Mouse (Mus musculus): Measurements from ENCODE around the gene Mfsd11. TPM values are rescaled to one million over a fixed set of nuclear protein-coding genes. Genes with fewer than 3 reads are reported as not detected.

Gene Mfsd11
- polyA plus RNA-seq, 1 experiment from 2014 or later = 35.7 TPM

GRCm38 (mm10) chr11:116913573-116913972 is 61.3 kb downstream of the Mfsd11 start:
- H3K27ac ChIP-seq (replicated peaks; ENCODE audit: low read depth, low read length) = no peak overlapping the region
- peaks cover 19% of the 10 kb centered on the region for H3K27me3 ChIP-seq (ENCODE audit: control insufficient read depth, insufficient read depth, low read length)
- no peaks in the 10 kb centered on the region for H3K9me3 ChIP-seq (replicated peaks; ENCODE audit: control insufficient read depth, low read length)
- 85% methylated on average over 16 of the region's 16 CpGs for WGBS
- no peaks in the 10 kb centered on the region for H3K36me3 ChIP-seq (replicated peaks; ENCODE audit: control insufficient read depth, insufficient read depth, low read depth, low read length)
- DNase-seq (ENCODE audit: low spot score) (no peak), ATAC-seq (replicated peaks; ENCODE audit: insufficient number of reproducible peaks, low FRiP score, low TSS enrichment, low read depth) (no peak)
- H3K4me3 ChIP-seq (ENCODE audit: low read depth, low read length) = no peak overlapping the region
- H3K9ac ChIP-seq (replicated peaks; ENCODE audit: low read length) = no peak overlapping the region
- no peaks in the 10 kb centered on the region for H3K4me1 ChIP-seq (ENCODE audit: control insufficient read depth, insufficient read depth, low read length)
- H3K4me2 ChIP-seq (ENCODE audit: low read depth, low read length) = no peak overlapping the region

GRCm38 (mm10) chr11:116914267-116914885 is 62.1 kb downstream of the Mfsd11 start:
- Histone ChIP-seq H3K27ac (replicated peaks; ENCODE audit: low read depth, low read length) (no peak overlapping the region), H3K27me3 (ENCODE audit: control insufficient read depth, insufficient read depth, low read length) (peaks cover 25% of the 10 kb centered on the region), H3K9ac (replicated peaks; ENCODE audit: low read length) (no peak overlapping the region), H3K4me3 (ENCODE audit: low read depth, low read length) (no peak overlapping the region), H3K4me2 (ENCODE audit: low read depth, low read length) (no peak overlapping the region), H3K36me3 (replicated peaks; ENCODE audit: control insufficient read depth, insufficient read depth, low read depth, low read length) (no peaks in the 10 kb centered on the region), H3K9me3 (replicated peaks; ENCODE audit: control insufficient read depth, low read length) (no peaks in the 10 kb centered on the region), H3K4me1 (ENCODE audit: control insufficient read depth, insufficient read depth, low read length) (no peaks in the 10 kb centered on the region)
- 61% methylated on average over 5 of the region's 5 CpGs for WGBS
- ATAC-seq (replicated peaks; ENCODE audit: insufficient number of reproducible peaks, low FRiP score, low TSS enrichment, low read depth) (no peak), DNase-seq (ENCODE audit: low spot score) (no peak)

GRCm38 (mm10) chr11:116915241-116915640 is 63.0 kb downstream of the Mfsd11 start:
- ATAC-seq (replicated peaks; ENCODE audit: insufficient number of reproducible peaks, low FRiP score, low TSS enrichment, low read depth) (no peak), DNase-seq (ENCODE audit: low spot score) (no peak)
- no peak overlapping the region for H3K9ac ChIP-seq (replicated peaks; ENCODE audit: low read length)
- no peaks in the 10 kb centered on the region for H3K4me1 ChIP-seq (ENCODE audit: control insufficient read depth, insufficient read depth, low read length)
- H3K4me3 ChIP-seq (ENCODE audit: low read depth, low read length) = no peak overlapping the region
- H3K9me3 ChIP-seq (replicated peaks; ENCODE audit: control insufficient read depth, low read length) = no peaks in the 10 kb centered on the region
- H3K4me2 ChIP-seq (ENCODE audit: low read depth, low read length) = no peak overlapping the region
- WGBS = 85% methylated on average over 3 of the region's 3 CpGs
- H3K27ac ChIP-seq (replicated peaks; ENCODE audit: low read depth, low read length) = no peak overlapping the region
- peaks cover 34% of the 10 kb centered on the region for H3K27me3 ChIP-seq (ENCODE audit: control insufficient read depth, insufficient read depth, low read length)
- H3K36me3 ChIP-seq (replicated peaks; ENCODE audit: control insufficient read depth, insufficient read depth, low read depth, low read length) = no peaks in the 10 kb centered on the region

- DNase-seq (ENCODE audit: low spot score) = no peak
- Histone ChIP-seq H3K4me1 (ENCODE audit: control insufficient read depth, insufficient read depth, low read length) (no peaks in the 10 kb centered on the region), H3K9ac (replicated peaks; ENCODE audit: low read length) (no peak overlapping the region), H3K4me2 (ENCODE audit: low read depth, low read length) (no peak overlapping the region), H3K4me3 (ENCODE audit: low read depth, low read length) (no peak overlapping the region), H3K27me3 (ENCODE audit: control insufficient read depth, insufficient read depth, low read length) (peaks cover 41% of the 10 kb centered on the region), H3K36me3 (replicated peaks; ENCODE audit: control insufficient read depth, insufficient read depth, low read depth, low read length) (no peaks in the 10 kb centered on the region), H3K27ac (replicated peaks; ENCODE audit: low read depth, low read length) (no peak overlapping the region), H3K9me3 (replicated peaks; ENCODE audit: control insufficient read depth, low read length) (no peaks in the 10 kb centered on the region)
- ATAC-seq (replicated peaks; ENCODE audit: insufficient number of reproducible peaks, low FRiP score, low TSS enrichment, low read depth) = no peak
- 49% methylated on average over 7 of the region's 7 CpGs for WGBS
These were observed 65.1 kb downstream of the Mfsd11 start for GRCm38 (mm10) chr11:116917361-116917760.

- WGBS = 1% methylated on average over 72 of the region's 90 CpGs
- peak within 1 kb of the TSS; percentile 89 for H3K9ac ChIP-seq (replicated peaks; ENCODE audit: low read length)
- peak; percentile 78 for ATAC-seq (replicated peaks; ENCODE audit: insufficient number of reproducible peaks, low FRiP score, low TSS enrichment, low read depth)
These were observed 66.3 kb downstream of the Mfsd11 start, which contains the start of gene Mgat5b for GRCm38 (mm10) chr11:116918323-116919185. TSS of gene Mgat5b (plus strand) at chr11:116918863.

GRCm38 (mm10) chr11:116919186-116920020 is 67.2 kb downstream of the Mfsd11 start:
- Histone ChIP-seq H3K27ac (replicated peaks; ENCODE audit: low read depth, low read length) (no peak overlapping the region), H3K4me3 (ENCODE audit: low read depth, low read length) (peak overlapping the region; percentile 64), H3K9me3 (replicated peaks; ENCODE audit: control insufficient read depth, low read length) (no peaks in the 10 kb centered on the region), H3K4me1 (ENCODE audit: control insufficient read depth, insufficient read depth, low read length) (no peaks in the 10 kb centered on the region), H3K4me2 (ENCODE audit: low read depth, low read length) (peak overlapping the region; percentile 97), H3K27me3 (ENCODE audit: control insufficient read depth, insufficient read depth, low read length) (peaks cover 42% of the 10 kb centered on the region), H3K9ac (replicated peaks; ENCODE audit: low read length) (peak overlapping the region; percentile 89), H3K36me3 (replicated peaks; ENCODE audit: control insufficient read depth, insufficient read depth, low read depth, low read length) (no peaks in the 10 kb centered on the region)
- DNase-seq (ENCODE audit: low spot score) (no peak), ATAC-seq (replicated peaks; ENCODE audit: insufficient number of reproducible peaks, low FRiP score, low TSS enrichment, low read depth) (no peak)
- 1% methylated on average over 53 of the region's 58 CpGs for WGBS

More at GRCm38 (mm10) chr11:116918323-116919185, 66.3 kb downstream of the Mfsd11 start, which contains the start of gene Mgat5b:
- Histone ChIP-seq H3K27ac (replicated peaks; ENCODE audit: low read depth, low read length) (no peak within 1 kb of the TSS), H3K9me3 (replicated peaks; ENCODE audit: control insufficient read depth, low read length) (no peaks in the 10 kb centered on the region), H3K36me3 (replicated peaks; ENCODE audit: control insufficient read depth, insufficient read depth, low read depth, low read length) (no peaks in the 10 kb centered on the region), H3K27me3 (ENCODE audit: control insufficient read depth, insufficient read depth, low read length) (peaks cover 42% of the 10 kb centered on the region), H3K4me1 (ENCODE audit: control insufficient read depth, insufficient read depth, low read length) (no peaks in the 10 kb centered on the region), H3K4me2 (ENCODE audit: low read depth, low read length) (peak within 1 kb of the TSS; percentile 97), H3K4me3 (ENCODE audit: low read depth, low read length) (peak within 1 kb of the TSS; percentile 64)
- DNase-seq (ENCODE audit: low spot score) = peak; percentile 94

- no peak overlapping the region for H3K4me3 ChIP-seq (ENCODE audit: low read depth, low read length)
- 1% methylated on average over 6 of the region's 6 CpGs for WGBS
- peaks cover 42% of the 10 kb centered on the region for H3K27me3 ChIP-seq (ENCODE audit: control insufficient read depth, insufficient read depth, low read length)
These were observed 68.5 kb downstream of the Mfsd11 start for GRCm38 (mm10) chr11:116920746-116921145.

More at GRCm38 (mm10) chr11:116920746-116921145, 68.5 kb downstream of the Mfsd11 start:
- H3K4me2 ChIP-seq (ENCODE audit: low read depth, low read length) = no peak overlapping the region
- H3K36me3 ChIP-seq (replicated peaks; ENCODE audit: control insufficient read depth, insufficient read depth, low read depth, low read length) = no peaks in the 10 kb centered on the region
- ATAC-seq (replicated peaks; ENCODE audit: insufficient number of reproducible peaks, low FRiP score, low TSS enrichment, low read depth) (no peak), DNase-seq (ENCODE audit: low spot score) (peak; percentile 79)
- H3K27ac ChIP-seq (replicated peaks; ENCODE audit: low read depth, low read length) = no peak overlapping the region
- H3K9me3 ChIP-seq (replicated peaks; ENCODE audit: control insufficient read depth, low read length) = no peaks in the 10 kb centered on the region
- H3K4me1 ChIP-seq (ENCODE audit: control insufficient read depth, insufficient read depth, low read length) = no peaks in the 10 kb centered on the region
- no peak overlapping the region for H3K9ac ChIP-seq (replicated peaks; ENCODE audit: low read length)
